Mouse (Mus musculus) G1E-ER4 (cell line): ENCODE measurements around the gene Magi2. TPM values are rescaled to one million over a fixed set of nuclear protein-coding genes. Genes with fewer than 3 reads are reported as not detected.

Experiments used
- GATA1 ChIP-seq: IDR thresholded peaks from one replicate; pipeline ENCODE4 v1.8.0; 2012; ENCODE audit warnings: low read length, inconsistent platforms
- polyA plus RNA-seq: library from polyadenylated mRNA; stranded (reverse); fragments of >175 nt; gene quantifications from 2 replicates; pipeline ENCODE4 v1.2.3, GENCODE M21; 2012

Gene Magi2
- polyA plus RNA-seq, 1 experiment, result 0.94 TPM

GRCm38 (mm10) chr5:20068921-20069486 is 842.2 kb downstream of the Magi2 start:
- TF ChIP-seq GATA1, result no peak

GRCm38 (mm10) chr5:20074101-20074500 is 847.3 kb downstream of the Magi2 start:
- no peak for TF ChIP-seq GATA1

- no peak for TF ChIP-seq GATA1
Observed at GRCm38 (mm10) chr5:20074867-20075266, 848.0 kb downstream of the Magi2 start.

GRCm38 (mm10) chr5:20078931-20079330 is 852.1 kb downstream of the Magi2 start:
- TF ChIP-seq GATA1, result no peak

GRCm38 (mm10) chr5:20080605-20081309 is 853.9 kb downstream of the Magi2 start:
- no peak for TF ChIP-seq GATA1

GRCm38 (mm10) chr5:20082368-20082767 is 855.5 kb downstream of the Magi2 start:
- TF ChIP-seq GATA1, result no peak

GRCm38 (mm10) chr5:20087083-20087482 is 860.2 kb downstream of the Magi2 start:
- no peak for TF ChIP-seq GATA1

- no peak for TF ChIP-seq GATA1
Observed at GRCm38 (mm10) chr5:20103869-20104268, 877.0 kb downstream of the Magi2 start.

- TF ChIP-seq GATA1, result no peak
Observed at GRCm38 (mm10) chr5:20104496-20104895, 877.7 kb downstream of the Magi2 start.

- TF ChIP-seq GATA1, result no peak
Observed at GRCm38 (mm10) chr5:20109496-20109895, 882.7 kb downstream of the Magi2 start.

GRCm38 (mm10) chr5:20117156-20117555 is 890.3 kb downstream of the Magi2 start:
- no peak for TF ChIP-seq GATA1

GRCm38 (mm10) chr5:20140235-20140634 is 913.4 kb downstream of the Magi2 start:
- TF ChIP-seq GATA1, result no peak

GRCm38 (mm10) chr5:20140662-20141444 is 914.0 kb downstream of the Magi2 start:
- no peak for TF ChIP-seq GATA1

GRCm38 (mm10) chr5:20153359-20154125 is 926.7 kb downstream of the Magi2 start:
- no peak for TF ChIP-seq GATA1

GRCm38 (mm10) chr5:20196765-20197164 is 969.9 kb downstream of the Magi2 start:
- TF ChIP-seq GATA1, result no peak

GRCm38 (mm10) chr5:20197395-20197794 is 970.6 kb downstream of the Magi2 start:
- no peak for TF ChIP-seq GATA1
